In genomic region chr6:137191026-137191425, GRCm38 (mm10) we compare ENCODE assay signal across 22 mouse cellular contexts. TPM values are rescaled to one million over a fixed set of nuclear protein-coding genes. Genes with fewer than 3 reads are reported as not detected.
DNase-seq lines count a peak whose midpoint lies in the region; ATAC-seq and TF ChIP-seq lines count a peak whose summit lies in the region.
"Had no signal": no experiment of that assay in that cellular context is flagged by ENCODE, and none has a peak within 500 bp of the region (broad histone marks: within the 10 kb centered on the region; RNA-seq: fewer than 3 reads in every experiment).

No protein-coding gene starts in this region.

- H3K27me3 ChIP-seq in midbrain, embryonic 12.5 days: no peaks in the 10 kb centered on the region
- H3K27me3 ChIP-seq in midbrain, embryonic 13.5 days: no peaks in the 10 kb centered on the region
- H3K27me3 ChIP-seq: embryonic facial prominence, embryonic 15.5 days; heart, embryonic 15.5 days had no signal

- peak; percentile 12; the same call in 1 of the 2 replicates for ATAC-seq in midbrain, embryonic 12.5 days (ENCODE audit: low FRiP score, low read depth)
- ATAC-seq in midbrain, embryonic 13.5 days: no peak
- ATAC-seq: forebrain, embryonic 14.5 days had no signal

- H3K27ac ChIP-seq in midbrain, embryonic 12.5 days (replicated peaks): no peak overlapping the region
- H3K27ac ChIP-seq in midbrain, embryonic 13.5 days: no peak overlapping the region
- H3K27ac ChIP-seq: embryonic facial prominence, embryonic 15.5 days; forebrain, embryonic 10.5 days; heart, embryonic 15.5 days; hindbrain, embryonic 14.5 days had no signal

- H3K36me3 ChIP-seq in midbrain, embryonic 12.5 days: no peaks in the 10 kb centered on the region
- H3K36me3 ChIP-seq in midbrain, embryonic 13.5 days: no peaks in the 10 kb centered on the region
- H3K36me3 ChIP-seq: embryonic facial prominence, embryonic 15.5 days; forebrain, embryonic 10.5 days; heart, embryonic 15.5 days had no signal

- H3K4me3 ChIP-seq in lung, adult 2 months (replicated peaks; ENCODE audit: extremely low read depth, low read depth, low read length): no peak overlapping the region
- H3K4me3 ChIP-seq in midbrain, embryonic 12.5 days: no peak overlapping the region
- H3K4me3 ChIP-seq in midbrain, embryonic 13.5 days (replicated peaks): no peak overlapping the region
- H3K4me3 ChIP-seq: embryonic facial prominence, embryonic 15.5 days; erythroblast, embryonic 14.5 days; forebrain, embryonic 10.5 days; heart, embryonic 15.5 days had no signal

- no peak overlapping the region for H3K4me2 ChIP-seq in midbrain, embryonic 12.5 days (replicated peaks)
- no peak overlapping the region for H3K4me2 ChIP-seq in midbrain, embryonic 13.5 days (replicated peaks)
- H3K4me2 ChIP-seq: embryonic facial prominence, embryonic 15.5 days; heart, embryonic 11.5 days; heart, embryonic 15.5 days; hindbrain, embryonic 14.5 days had no signal

- H3K9ac ChIP-seq in midbrain, embryonic 12.5 days (replicated peaks): no peak overlapping the region
- H3K9ac ChIP-seq in midbrain, embryonic 13.5 days (replicated peaks): no peak overlapping the region
- H3K9ac ChIP-seq: embryonic facial prominence, embryonic 15.5 days; heart, embryonic 15.5 days; hindbrain, embryonic 14.5 days had no signal

- no peaks in the 10 kb centered on the region for H3K4me1 ChIP-seq in lung, adult 2 months (ENCODE audit: control insufficient read depth, insufficient read depth, low read length)
- no peaks in the 10 kb centered on the region for H3K4me1 ChIP-seq in midbrain, embryonic 12.5 days
- no peaks in the 10 kb centered on the region for H3K4me1 ChIP-seq in midbrain, embryonic 13.5 days (replicated peaks)
- H3K4me1 ChIP-seq: embryonic facial prominence, embryonic 15.5 days; heart, embryonic 15.5 days had no signal

- 0 out of 2 replicates have a peak, but pooled peaks have one; percentile 29 for TF ChIP-seq POLR2A in lung, adult 2 months (IDR thresholded peaks at IDR 0.05; ENCODE audit: borderline replicate concordance, extremely low read depth, low read depth, low read length)

- no peaks in the 10 kb centered on the region for H3K9me3 ChIP-seq in midbrain, embryonic 12.5 days
- no peaks in the 10 kb centered on the region for H3K9me3 ChIP-seq in midbrain, embryonic 13.5 days
- H3K9me3 ChIP-seq: embryonic facial prominence, embryonic 15.5 days; forebrain, embryonic 10.5 days; heart, embryonic 15.5 days had no signal

- TF ChIP-seq CTCF in lung, adult 2 months (IDR thresholded peaks at IDR 0.05; ENCODE audit: insufficient read depth, low read length): no peak

- DNase-seq in lung, adult 2 months: no peak
- DNase-seq in lung, adult 18-20 months: no peak
- DNase-seq in R1 (ENCODE audit: low read depth, low spot score): peak; percentile 83
- peak; percentile 14 to 54 for DNase-seq in lung, postnatal 4 days
- DNase-seq in frontal cortex, postnatal 36 days (ENCODE audit: low spot score in 2 of 2): no peak
- DNase-seq: adrenal gland, adult 8-10 months; adrenal gland, postnatal 36 days; cerebellum, adult 2 months; cerebellum, postnatal 10 days; embryo, embryonic 11 days; gastrocnemius, postnatal 36 days; heart, adult 18-20 months; heart, postnatal 14 days had no signal

- WGBS in lung, adult 2 months: 70% methylated on average over 11 of the region's 11 CpGs
- 92% methylated on average over 11 of the region's 11 CpGs for WGBS in midbrain, embryonic 12.5 days
- 88% methylated on average over 11 of the region's 11 CpGs for WGBS in midbrain, embryonic 13.5 days

RNA-seq across cellular contexts. Expression of gene Rerg, which starts 20.7 kb away (rescaled TPM):
- polyA plus RNA-seq in lung, adult 2 months (2012; rRNA removed): 9.2 and 14.8 TPM in 2 replicates
- 1.2 and 2.5 TPM in 2 replicates for polyA plus RNA-seq in midbrain, embryonic 12.5 days (2016; fragmentation: Nextera tagmentation; extraction: Ambion mirVana)
- polyA plus RNA-seq in midbrain, embryonic 13.5 days (2015; fragmentation: Nextera tagmentation; extraction: Ambion mirVana): 2.3 and 2.8 TPM in 2 replicates
- polyA plus RNA-seq: erythroblast, embryonic 14.5 days had no signal

Comparison
In these comparisons a context has a peak if more than half of its experiments do, and no peak if none do; other contexts are left out.
1. DNase-seq: peak in R1 (single experiment) and lung, postnatal 4 days (2 of 2); none in lung, adult 2 months (single experiment), lung, adult 18-20 months (0 of 2) and frontal cortex, postnatal 36 days (0 of 2).